Mouse (Mus musculus) gastrocnemius, postnatal 10 days (tissue): Measurements from ENCODE around the gene Rpl4. TPM values are rescaled to one million over a fixed set of nuclear protein-coding genes. Genes with fewer than 3 reads are reported as not detected.
"Not testable (repeated sequence)": the region's sequence is repeated elsewhere in the genome, so short reads cannot be mapped to it uniquely, and the experiment has no call there.

ENCODE experiments used
- DNase-seq: peaks from one replicate; pipeline ENCODE4 v3.0.0; 2021; ENCODE audit warnings: mixed read lengths
- long read RNA-seq, 2 experiments: library from polyadenylated mRNA; stranded (forward); transcript quantifications; one replicate each; pipeline ENCODE4 v2.0.0; 2021
- total RNA-seq, 2 experiments: library from RNA; stranded (reverse); gene quantifications; 2 replicates each; pipeline ENCODE4 v1.2.3; 2021

Gene Rpl4
- 100 to 1,000 TPM; 811 to 822 TPM for total RNA-seq
- long read RNA-seq, experiment 1, transcript Rpl4-201 (10 exons, 1,538 nt): major isoform, 735 of 782 reads
- long read RNA-seq, experiment 1, partial matches to known transcripts: 29 of 782 reads
- long read RNA-seq, experiment 1, other reads (novel, unspliced or antisense): 15 of 782 reads
- long read RNA-seq, experiment 2, transcript Rpl4-201 (10 exons, 1,538 nt): major isoform, 676 of 719 reads
- long read RNA-seq, experiment 2, transcript Rpl4-202 (4 exons, 596 nt): minor isoform, 8 of 719 reads
- long read RNA-seq, experiment 2, partial matches to known transcripts: 26 of 719 reads
- long read RNA-seq, experiment 2, other reads (novel, unspliced or antisense): 9 of 719 reads

- DNase-seq: peak; percentile 85
These were observed at the start of gene Rpl4, which contains the start of gene Zwilch for GRCm38 (mm10) chr9:64172816-64173665. TSS of gene Rpl4 (plus strand) at chr9:64173375. TSS of gene Zwilch (minus strand) at chr9:64173104.

- not testable (repeated sequence) for DNase-seq
These were observed 48.3 kb upstream of the Rpl4 start for GRCm38 (mm10) chr9:64124846-64125245.

- DNase-seq: peak; percentile 46
These were observed 47.9 kb upstream of the Rpl4 start for GRCm38 (mm10) chr9:64125307-64125706.

GRCm38 (mm10) chr9:64126121-64126520, 47.1 kb upstream of the Rpl4 start:
- no peak for DNase-seq

- DNase-seq: no peak
These were observed 41.6 kb upstream of the Rpl4 start for GRCm38 (mm10) chr9:64131623-64132022.

GRCm38 (mm10) chr9:64138896-64139295, 34.3 kb upstream of the Rpl4 start:
- DNase-seq: peak; percentile 60

GRCm38 (mm10) chr9:64139879-64140278, 33.3 kb upstream of the Rpl4 start:
- no peak for DNase-seq

GRCm38 (mm10) chr9:64156641-64157040, 16.5 kb upstream of the Rpl4 start:
- DNase-seq: no peak

- no peak for DNase-seq
These were observed 12.7 kb upstream of the Rpl4 start for GRCm38 (mm10) chr9:64160471-64160870.

- not testable (repeated sequence) for DNase-seq
These were observed 3.2 kb upstream of the Rpl4 start for GRCm38 (mm10) chr9:64169967-64170366.

- DNase-seq: no peak
These were observed 895 bp upstream of the Rpl4 start for GRCm38 (mm10) chr9:64172145-64172815.

- no peak for DNase-seq
These were observed 568 bp downstream of the Rpl4 start for GRCm38 (mm10) chr9:64173666-64174220.

GRCm38 (mm10) chr9:64174341-64174740, 1.2 kb downstream of the Rpl4 start:
- DNase-seq: no peak

- DNase-seq: no peak
These were observed 1.6 kb downstream of the Rpl4 start for GRCm38 (mm10) chr9:64174766-64175165.

- DNase-seq: no peak
These were observed 2.2 kb downstream of the Rpl4 start for GRCm38 (mm10) chr9:64175378-64175777.

- DNase-seq: no peak
These were observed 5.4 kb downstream of the Rpl4 start for GRCm38 (mm10) chr9:64178610-64178973.

GRCm38 (mm10) chr9:64178974-64179646, 5.9 kb downstream of the Rpl4 start, which contains the start of gene Snapc5:
TSS of gene Snapc5 (plus strand) at chr9:64179274.
- DNase-seq: peak; percentile 91

- DNase-seq: not testable (repeated sequence)
These were observed 10.1 kb downstream of the Rpl4 start for GRCm38 (mm10) chr9:64183295-64183694.

- no peak for DNase-seq
These were observed 11.1 kb downstream of the Rpl4 start for GRCm38 (mm10) chr9:64184166-64184840.

- DNase-seq: no peak
These were observed 20.7 kb downstream of the Rpl4 start for GRCm38 (mm10) chr9:64193879-64194278.

- no peak for DNase-seq
These were observed 22.4 kb downstream of the Rpl4 start for GRCm38 (mm10) chr9:64195554-64195953.
